Mouse (Mus musculus): ENCODE results near the gene Pik3ip1.

GRCm38 (mm10) chr11:3346351-3346750 is 16.1 kb downstream of the Pik3ip1 start:
- TF ChIP-seq CTCF (IDR thresholded peaks at IDR 0.05; ENCODE audit: low read depth) (no peak), EP300 (IDR thresholded peaks at IDR 0.05; ENCODE audit: low read depth) (no peak)
